Mouse (Mus musculus): ENCODE results near the gene Adrm1.

- TF ChIP-seq POLR2A (IDR thresholded peaks at IDR 0.05; ENCODE audit: insufficient read depth, low read depth, low read length): no peak
- TF ChIP-seq CTCF (IDR thresholded peaks at IDR 0.05): no peak
These were observed 38.1 kb upstream of the Adrm1 start for GRCm38 (mm10) chr2:180133231-180133630.
